Mouse (Mus musculus): ENCODE data around the gene Rabif.
"Not testable (repeated sequence)": the region's sequence is repeated elsewhere in the genome, so short reads cannot be mapped to it uniquely, and the experiment has no call there.

The Rabif gene

GRCm38 (mm10) chr1:134494428-134495215, at the start of gene Rabif:
Gene Rabif, plus strand, starts transcription at chr1:134494648.
- DNase-seq: peak; percentile 99

GRCm38 (mm10) chr1:134445418-134445817, 49.0 kb upstream of the Rabif start:
- no peak for DNase-seq

GRCm38 (mm10) chr1:134448537-134448936, 45.9 kb upstream of the Rabif start:
- DNase-seq: not testable (repeated sequence)

- no peak for DNase-seq
Measured at GRCm38 (mm10) chr1:134450201-134450600, 44.2 kb upstream of the Rabif start.

GRCm38 (mm10) chr1:134450986-134451385, 43.5 kb upstream of the Rabif start:
- peak; percentile 11 for DNase-seq

GRCm38 (mm10) chr1:134454904-134455824, 39.3 kb upstream of the Rabif start, which contains the start of gene Klhl12:
Gene Klhl12, plus strand, starts transcription at chr1:134455531.
- DNase-seq: peak; percentile 95

GRCm38 (mm10) chr1:134456060-134456459, 38.4 kb upstream of the Rabif start:
- DNase-seq: no peak

GRCm38 (mm10) chr1:134458139-134458727, 36.2 kb upstream of the Rabif start:
- DNase-seq: no peak

- no peak for DNase-seq
Measured at GRCm38 (mm10) chr1:134460294-134461284, 33.9 kb upstream of the Rabif start.

- no peak for DNase-seq
Measured at GRCm38 (mm10) chr1:134484623-134485022, 9.8 kb upstream of the Rabif start.

GRCm38 (mm10) chr1:134490903-134491801, 3.3 kb upstream of the Rabif start:
- no peak for DNase-seq

- no peak for DNase-seq
Measured at GRCm38 (mm10) chr1:134492276-134492675, 2.2 kb upstream of the Rabif start.

- peak; percentile 35 for DNase-seq
Measured at GRCm38 (mm10) chr1:134493496-134493895, 952 bp upstream of the Rabif start.

- no peak for DNase-seq
Measured at GRCm38 (mm10) chr1:134493956-134494355, 492 bp upstream of the Rabif start.

- no peak for DNase-seq
Measured at GRCm38 (mm10) chr1:134495216-134495539, 730 bp downstream of the Rabif start.

GRCm38 (mm10) chr1:134495991-134496390, 1.5 kb downstream of the Rabif start:
- peak; percentile 23 for DNase-seq

GRCm38 (mm10) chr1:134500916-134501315, 6.5 kb downstream of the Rabif start:
- DNase-seq: no peak

- no peak for DNase-seq
Measured at GRCm38 (mm10) chr1:134506201-134506600, 11.8 kb downstream of the Rabif start.

- DNase-seq: no peak
Measured at GRCm38 (mm10) chr1:134510018-134510417, 15.6 kb downstream of the Rabif start.

- no peak for DNase-seq
Measured at GRCm38 (mm10) chr1:134512183-134512582, 17.7 kb downstream of the Rabif start.

GRCm38 (mm10) chr1:134512584-134512983, 18.1 kb downstream of the Rabif start:
- no peak for DNase-seq
